Mouse (Mus musculus): ENCODE data around the gene Tmed9.

The Tmed9 gene

GRCm38 (mm10) chr13:55622156-55622648 is 48.7 kb downstream of the Tmed9 start:
- POLR2A ChIA-PET, result interaction anchor here (0.6 to 5.3 kb wide), 48 partner anchors 8 to 868 kb away, joined by 3 to 54 read pairs (median 5); partner anchors contain the start of genes B230219D22Rik (in 3 of the 4), B4galt7 (in 3 of the 4), Ddx46 (in 3 of the 4) and Cxcl14 (in 1 of the 4)
- CTCF ChIA-PET, result interaction anchor here in 3 of 4 experiments (0.6 to 3.3 kb wide), 12 partner anchors 11 to 245 kb away, joined by 3 to 14 read pairs (median 4); partner anchors contain the start of genes Ddx46 (in 1 of the 3) and Pcbd2 (in 1 of the 3)

- ChIA-PET CTCF (interaction anchor here in 3 of 4 experiments (0.6 to 3.3 kb wide), 12 partner anchors 12 to 340 kb away, joined by 3 to 14 read pairs (median 4); partner anchors contain the start of genes Ddx46 (in 1 of the 3) and Pcbd2 (in 1 of the 3)), POLR2A (interaction anchor here (0.5 to 5.3 kb wide), 53 partner anchors 9 to 867 kb away, joined by 3 to 54 read pairs (median 4); partner anchors contain the start of genes B230219D22Rik (in 3 of the 4), B4galt7 (in 3 of the 4), Ddx46 (in 3 of the 4) and Cxcl14 (in 1 of the 4))
Observed at GRCm38 (mm10) chr13:55622649-55623541, 49.4 kb downstream of the Tmed9 start, which contains the start of gene Caml. Caml (plus strand) TSS chr13:55623005.

- ChIA-PET POLR2A (interaction anchor here (0.6 to 3.8 kb wide), 28 partner anchors 8 to 266 kb away, joined by 3 to 44 read pairs (median 4); partner anchors contain the start of genes Caml (in 3 of the 4) and B230219D22Rik (in 2 of the 4)), CTCF (interaction anchor here (0.5 to 1.5 kb wide), 18 partner anchors 8 to 616 kb away, joined by 3 to 14 read pairs (median 3); partner anchors contain the start of genes B230219D22Rik (in 1 of the 4), B4galt7 (in 1 of the 4) and Caml (in 1 of the 4))
Observed at GRCm38 (mm10) chr13:55634639-55635127, 61.2 kb downstream of the Tmed9 start, which contains the start of gene Ddx46. Ddx46 (plus strand) TSS chr13:55635027.

GRCm38 (mm10) chr13:55635146-55635571 is 61.6 kb downstream of the Tmed9 start:
- ChIA-PET CTCF (interaction anchor here (0.5 to 1.5 kb wide), 17 partner anchors 9 to 617 kb away, joined by 3 to 14 read pairs (median 3); partner anchors contain the start of genes B230219D22Rik (in 1 of the 4), B4galt7 (in 1 of the 4) and Caml (in 1 of the 4)), POLR2A (interaction anchor here (0.6 to 3.8 kb wide), 28 partner anchors 8 to 266 kb away, joined by 3 to 44 read pairs (median 4); partner anchors contain the start of genes Caml (in 3 of the 4) and B230219D22Rik (in 2 of the 4))

- ChIA-PET CTCF (interaction anchor here in 1 of 4 experiments (0.7 kb wide), 1 partner anchor 124 kb away, joined by 3 read pairs; no protein-coding TSS in a partner anchor), POLR2A (interaction anchor here in 3 of 4 experiments (0.7 to 3.8 kb wide), 9 partner anchors 10 to 243 kb away, joined by 3 to 44 read pairs (median 4); partner anchors contain the start of genes Caml (in 2 of the 3) and B230219D22Rik (in 1 of the 3))
Observed at GRCm38 (mm10) chr13:55636185-55636983, 62.9 kb downstream of the Tmed9 start.

GRCm38 (mm10) chr13:55640480-55640879 is 66.9 kb downstream of the Tmed9 start:
- ChIA-PET POLR2A (interaction anchor here (0.6 to 3.5 kb wide), 23 partner anchors 11 to 451 kb away, joined by 3 to 34 read pairs (median 4); partner anchors contain the start of genes B230219D22Rik (in 2 of the 4), Caml (in 2 of the 4), Pcbd2 (in 2 of the 4) and B4galt7 (in 1 of the 4)), CTCF (interaction anchor here (0.6 to 1.8 kb wide), 49 partner anchors 8 to 644 kb away, joined by 3 to 26 read pairs (median 4); partner anchors contain the start of genes B4galt7 (in 1 of the 4), Caml (in 1 of the 4) and Ddx41 (in 1 of the 4))

GRCm38 (mm10) chr13:55644525-55644924 is 71.0 kb downstream of the Tmed9 start:
- CTCF ChIA-PET, result interaction anchor here in 2 of 4 experiments (0.6 to 0.9 kb wide), 3 partner anchors 10 to 323 kb away, joined by 3 to 5 read pairs (median 4); partner anchors contain the start of gene Ddx46 (in 1 of the 2)
- POLR2A ChIA-PET, result interaction anchor here in 2 of 4 experiments (0.7 to 1.3 kb wide), 4 partner anchors 10 to 492 kb away, joined by 3 to 4 read pairs (median 4); partner anchors contain the start of gene Ddx46 (in 1 of the 2)

Measured in embryonic stem cell, embryonic (primary cell).